Mouse (Mus musculus) liver, embryonic 11.5 days (tissue): ENCODE results near the gene Fitm1. TPM values are rescaled to one million over a fixed set of nuclear protein-coding genes. Genes with fewer than 3 reads are reported as not detected.
A peak's percentile ranks its signal among the peaks of the same experiment; 100 is the strongest.

Experiments
- ATAC-seq: fragments of 200-750 bp; cut with Nextera tagmentation; replicated peaks from 2 replicates; pipeline ENCODE4 v1.8.0; 2017; ENCODE audit warnings: moderate number of reproducible peaks, mild to moderate bottlenecking, moderate TSS enrichment, moderate library complexity; ENCODE audit not compliant: low FRiP score
- DNase-seq: peaks from one replicate; pipeline ENCODE4 v3.0.0-alpha.2; 2017; ENCODE audit warnings: low spot score
- H3K27ac ChIP-seq: fragments of 300-500 bp; sonication (generic); 2 replicates; pipeline ENCODE4 v1.5.1; 2014; ENCODE audit warnings: mild to moderate bottlenecking, low read depth, low read length, control low read depth
- H3K27me3 ChIP-seq: fragments of 300-500 bp; sonication (generic); replicated peaks from 2 replicates; pipeline ENCODE4 v1.6.1; 2014; ENCODE audit warnings: low read length, mixed read lengths; ENCODE audit not compliant: control insufficient read depth, insufficient read depth
- H3K36me3 ChIP-seq: fragments of 300-500 bp; sonication (generic); 2 replicates; pipeline ENCODE4 v1.6.1; 2014; ENCODE audit warnings: mild to moderate bottlenecking, low read length, moderate library complexity, mixed read lengths; ENCODE audit not compliant: control insufficient read depth, insufficient read depth
- H3K4me1 ChIP-seq: fragments of 300-500 bp; sonication (generic); replicated peaks from 2 replicates; pipeline ENCODE4 v1.6.1; 2014; ENCODE audit warnings: low read length, mixed read lengths; ENCODE audit not compliant: control insufficient read depth, insufficient read depth
- H3K4me2 ChIP-seq: fragments of 300-500 bp; sonication (generic); 2 replicates; pipeline ENCODE4 v1.6.1; 2014; ENCODE audit warnings: mild to moderate bottlenecking, control low read depth, moderate library complexity
- H3K4me3 ChIP-seq: fragments of 300-500 bp; sonication (generic); 2 replicates; pipeline ENCODE4 v1.5.1; 2014; ENCODE audit warnings: low read depth, low read length, control low read depth
- H3K9ac ChIP-seq: fragments of 300-500 bp; sonication (generic); 2 replicates; pipeline ENCODE4 v1.6.1; 2014; ENCODE audit warnings: low read depth, low read length, control low read depth
- H3K9me3 ChIP-seq: fragments of 300-500 bp; sonication (generic); 2 replicates; pipeline ENCODE4 v1.6.1; 2016; ENCODE audit warnings: low read length, inconsistent platforms, mixed read lengths; ENCODE audit not compliant: control insufficient read depth
- WGBS: fragments of 180-500 bp; shearing (Covaris S2); extraction: QIAGEN DNeasy Blood & Tissue Kit; methylation state at CpG from one replicate; pipeline ENCODE4 v1.1.7; 2014; 5-methylcytosine and 5-hydroxymethylcytosine counted together
- polyA plus RNA-seq: library from polyadenylated mRNA; unstranded; fragments of >200 nt; fragmentation: Nextera tagmentation; extraction: Ambion mirVana; gene quantifications from 2 replicates; pipeline ENCODE4 v1.2.1, GENCODE M21; 2014

Fitm1 gene
- polyA plus RNA-seq, 1 experiment from 2014 or later, result 2.6 TPM

DNA sequence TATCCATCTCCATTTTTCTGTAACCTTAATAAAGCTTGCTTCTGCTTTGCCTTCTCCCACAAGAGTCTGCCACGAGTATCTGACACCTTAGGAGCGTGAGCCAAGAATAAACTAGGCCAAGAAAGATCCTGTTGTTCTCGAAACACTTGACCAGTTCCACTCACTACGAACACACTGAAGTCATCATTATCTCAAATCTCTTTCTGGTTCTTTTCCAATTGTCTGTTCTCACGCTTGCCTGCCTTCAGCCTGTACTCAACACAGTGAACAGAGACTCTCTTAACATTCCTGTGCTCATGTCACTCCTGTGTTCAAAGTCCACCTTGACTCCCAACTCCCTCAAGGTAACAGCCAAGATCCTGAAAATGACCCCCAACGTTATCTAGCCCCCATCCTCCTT is 37.9 kb downstream of the Fitm1 start:
- no peak for ATAC-seq
- H3K36me3 ChIP-seq, result peaks cover 8% of the 10 kb centered on the region
- H3K27ac ChIP-seq, result peak overlapping the region; percentile 61
- no peak overlapping the region for H3K4me2 ChIP-seq
- DNase-seq, result no peak
- H3K9me3 ChIP-seq, result no peaks in the 10 kb centered on the region
- no peak overlapping the region for H3K4me3 ChIP-seq
- WGBS, result 75% methylated on average over 6 of the region's 6 CpGs
- peaks cover 10% of the 10 kb centered on the region for H3K4me1 ChIP-seq
- no peak overlapping the region for H3K9ac ChIP-seq
- no peaks in the 10 kb centered on the region for H3K27me3 ChIP-seq

DNA sequence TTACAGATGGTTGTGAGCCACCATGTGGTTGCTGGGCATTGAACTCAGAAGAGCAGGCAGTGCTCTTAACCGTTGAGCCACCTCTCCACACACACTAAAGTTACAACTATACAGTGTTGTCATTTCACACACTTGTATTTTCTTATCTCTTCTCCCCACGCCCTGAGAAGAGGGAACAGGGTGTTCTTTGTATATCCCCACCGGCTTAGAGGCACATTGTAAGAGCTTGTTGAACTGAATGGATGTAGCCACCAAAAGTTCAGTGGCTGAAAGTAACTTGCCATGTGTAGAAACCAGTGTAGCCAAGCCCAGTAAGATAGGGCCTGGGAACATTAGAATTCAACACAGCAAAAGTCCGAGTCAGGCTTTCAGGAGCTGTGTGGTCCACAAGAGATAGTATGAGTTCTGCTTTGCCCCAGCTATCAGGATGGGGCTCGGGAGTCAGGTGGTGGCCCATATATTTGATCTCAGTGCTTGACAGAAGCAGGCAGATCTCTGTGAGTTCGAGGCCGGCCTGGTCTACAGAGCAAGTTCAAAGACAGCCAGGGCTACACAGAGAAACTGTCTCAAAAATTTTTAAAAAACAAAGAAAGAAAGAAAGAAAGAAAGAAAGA is 39.3 kb downstream of the Fitm1 start:
- 0 out of 2 replicates have a peak overlapping the region, but pooled peaks have one; percentile 12 for H3K4me2 ChIP-seq

DNA sequence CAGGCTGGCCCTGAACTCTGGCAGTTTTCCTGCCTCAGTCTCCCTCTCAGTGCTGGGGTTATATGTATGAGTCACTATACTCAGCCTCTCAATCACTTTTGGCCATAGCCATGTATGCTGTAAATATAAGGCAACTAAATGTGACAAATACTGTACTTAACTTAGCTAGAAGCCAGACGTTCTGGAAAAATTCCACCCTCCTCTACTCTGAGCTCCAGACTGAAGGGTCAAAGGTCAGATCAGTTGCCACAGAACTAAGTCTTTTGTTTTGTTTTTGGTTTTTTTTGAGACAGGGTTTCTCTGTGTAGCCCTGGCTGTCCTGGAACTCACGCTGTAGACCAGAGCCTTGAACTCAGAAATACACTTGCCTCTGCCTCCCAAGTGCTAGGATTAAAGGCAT is 40.5 kb downstream of the Fitm1 start:
- no peak overlapping the region for H3K4me2 ChIP-seq
- no peak overlapping the region for H3K27ac ChIP-seq
- no peak for DNase-seq
- H3K9ac ChIP-seq, result no peak overlapping the region
- 56% methylated on average over 2 of the region's 2 CpGs for WGBS
- H3K4me3 ChIP-seq, result no peak overlapping the region
- no peak for ATAC-seq
- no peaks in the 10 kb centered on the region for H3K27me3 ChIP-seq
- no peaks in the 10 kb centered on the region for H3K36me3 ChIP-seq
- peaks cover 16% of the 10 kb centered on the region for H3K4me1 ChIP-seq
- no peaks in the 10 kb centered on the region for H3K9me3 ChIP-seq

More for the DNA sequence above, 39.3 kb downstream of the Fitm1 start:
- peak overlapping the region; percentile 92 for H3K27ac ChIP-seq
- H3K9me3 ChIP-seq, result no peaks in the 10 kb centered on the region
- ATAC-seq (peak; percentile 85), DNase-seq (no peak)
- H3K27me3 ChIP-seq, result no peaks in the 10 kb centered on the region
- no peak overlapping the region for H3K4me3 ChIP-seq
- WGBS, result 51% methylated on average over 7 of the region's 7 CpGs
- H3K9ac ChIP-seq, result no peak overlapping the region
- H3K36me3 ChIP-seq, result peaks cover 3% of the 10 kb centered on the region; the same call in 1 of the 2 replicates
- peaks cover 16% of the 10 kb centered on the region for H3K4me1 ChIP-seq

DNA sequence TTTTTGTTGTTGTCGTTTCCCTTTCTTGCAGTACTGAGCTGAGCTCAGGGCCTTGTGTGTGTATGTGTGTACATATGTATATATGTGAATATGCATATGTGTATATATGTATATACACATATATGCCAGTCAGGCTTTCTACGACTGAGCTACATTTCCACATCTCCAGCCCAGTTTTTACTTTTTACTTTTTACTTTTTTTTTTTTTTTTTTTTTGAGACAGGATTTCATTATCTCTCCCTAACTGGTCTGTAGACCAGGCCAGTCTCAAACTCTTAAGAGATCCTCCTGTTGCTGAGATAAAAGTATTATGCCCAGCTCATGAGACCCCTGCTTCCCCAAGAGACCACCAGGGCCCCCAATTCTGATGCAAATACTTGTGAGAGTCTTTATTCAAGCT is 41.4 kb downstream of the Fitm1 start:
- H3K9me3 ChIP-seq, result no peaks in the 10 kb centered on the region
- no peak overlapping the region for H3K4me2 ChIP-seq
- no peaks in the 10 kb centered on the region for H3K27me3 ChIP-seq
- H3K4me1 ChIP-seq, result peaks cover 17% of the 10 kb centered on the region
- 72% methylated on average over 2 of the region's 2 CpGs for WGBS
- ATAC-seq, result no peak
- H3K27ac ChIP-seq, result no peak overlapping the region
- H3K4me3 ChIP-seq, result no peak overlapping the region
- no peak overlapping the region for H3K9ac ChIP-seq
- H3K36me3 ChIP-seq, result no peaks in the 10 kb centered on the region
- no peak for DNase-seq

DNA sequence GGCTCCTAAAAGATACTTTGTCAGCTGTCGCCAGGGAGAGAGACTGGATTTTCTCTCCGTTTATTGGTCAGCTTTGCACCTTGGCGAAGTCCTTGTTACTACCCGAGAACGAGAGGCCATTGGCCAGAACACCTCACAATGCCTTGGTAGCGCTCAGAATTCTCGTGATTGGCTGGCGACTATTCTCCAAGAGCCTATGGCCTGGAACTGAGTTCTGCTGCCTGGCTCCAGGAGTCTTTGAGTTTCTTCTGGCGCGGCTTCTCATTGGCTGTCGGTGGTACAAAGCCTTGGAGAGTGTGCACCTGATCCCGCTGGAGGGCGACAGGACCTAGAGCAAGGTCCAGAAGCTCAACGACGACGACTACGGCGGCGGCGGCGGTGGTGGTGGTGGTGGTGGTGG is 42.4 kb downstream of the Fitm1 start, which contains the start of gene Rec8:
Rec8 (plus strand) TSS at position 216 of the 400 bp plus-strand sequence.
- Histone ChIP-seq H3K27me3 (no peaks in the 10 kb centered on the region), H3K9me3 (no peaks in the 10 kb centered on the region), H3K27ac (no peak within 1 kb of the TSS), H3K4me2 (peak within 1 kb of the TSS; percentile 71), H3K9ac (0 out of 2 replicates have a peak within 1 kb of the TSS, but pooled peaks have one; percentile 27), H3K4me1 (peaks cover 22% of the 10 kb centered on the region), H3K36me3 (0 out of 2 replicates have a peak, but pooled peaks cover 3% of the 10 kb centered on the region), H3K4me3 (peak within 1 kb of the TSS; percentile 32)
- DNase-seq (peak; percentile 54), ATAC-seq (peak; percentile 48)
- WGBS, result 14% methylated on average over 21 of the region's 21 CpGs

DNA sequence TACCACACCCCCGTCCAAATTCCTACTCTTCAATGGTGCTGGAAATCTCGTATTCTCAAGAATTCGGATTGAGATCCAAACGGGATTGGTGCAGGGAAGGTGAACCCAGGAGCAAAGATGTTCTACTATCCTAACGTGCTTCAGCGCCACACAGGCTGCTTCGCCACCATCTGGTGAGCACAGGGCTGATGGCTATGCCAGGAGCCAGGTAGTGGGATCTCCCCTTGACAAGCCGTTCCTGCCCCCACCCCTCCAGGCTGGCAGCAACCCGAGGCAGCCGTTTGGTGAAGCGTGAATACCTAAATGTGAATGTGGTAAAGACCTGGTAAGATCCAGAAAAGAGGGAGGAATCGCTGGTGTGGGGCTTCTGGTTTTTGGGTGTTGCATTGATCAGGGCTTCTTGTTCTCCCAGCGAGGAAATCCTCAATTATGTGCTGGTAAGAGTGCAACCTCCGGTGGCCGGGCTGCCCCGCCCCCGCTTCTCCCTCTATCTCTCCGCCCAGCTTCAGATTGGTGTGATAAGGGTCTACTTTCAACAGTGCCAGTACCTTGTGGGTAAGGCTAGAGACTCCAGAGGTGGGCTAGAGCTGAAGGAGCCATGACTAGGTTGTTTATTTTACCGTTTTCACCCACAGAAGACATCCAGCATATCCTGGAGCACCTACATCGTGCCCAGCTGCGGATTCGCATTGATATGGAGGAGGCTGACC is 43.2 kb downstream of the Fitm1 start:
- peak; percentile 61 for ATAC-seq
- Histone ChIP-seq H3K27me3 (no peaks in the 10 kb centered on the region), H3K9me3 (no peaks in the 10 kb centered on the region), H3K4me3 (peak overlapping the region; percentile 32), H3K27ac (no peak overlapping the region), H3K4me1 (peaks cover 22% of the 10 kb centered on the region), H3K4me2 (peak overlapping the region; percentile 71), H3K36me3 (0 out of 2 replicates have a peak, but pooled peaks cover 3% of the 10 kb centered on the region), H3K9ac (0 out of 2 replicates have a peak overlapping the region, but pooled peaks have one; percentile 27)
- WGBS, result 23% methylated on average over 22 of the region's 22 CpGs
- DNase-seq, result no peak

Other genes with a start within 250 kb of the Fitm1 start
- 58.7 and 59.4 TPM in 2 replicates for gene Dhrs4, start 96.9 kb upstream of the Fitm1 start, polyA plus RNA-seq
- gene Carmil3, start 85.0 kb upstream of the Fitm1 start, polyA plus RNA-seq, result 2.7 and 3.0 TPM in 2 replicates
- 0.16 and 0.49 TPM in 2 replicates for gene Cpne6, start 65.2 kb upstream of the Fitm1 start, polyA plus RNA-seq
- not detected in 2 replicates for gene Nrl, start 50.6 kb upstream of the Fitm1 start, polyA plus RNA-seq
- gene Pck2, start 35.4 kb upstream of the Fitm1 start, polyA plus RNA-seq, result 49.8 and 50.9 TPM in 2 replicates
- 72.1 and 73.6 TPM in 2 replicates for gene Dcaf11, start 15.6 kb upstream of the Fitm1 start, polyA plus RNA-seq
- gene A730061H03Rik, start 15.2 kb upstream of the Fitm1 start, polyA plus RNA-seq, result 2.3 and 3.3 TPM in 2 replicates
- gene Psme1, start 2.5 kb downstream of the Fitm1 start, polyA plus RNA-seq, result 172 and 177 TPM in 2 replicates
- gene Emc9, start 9.7 kb downstream of the Fitm1 start, polyA plus RNA-seq, result 44.5 and 46.2 TPM in 2 replicates
- 256 and 277 TPM in 2 replicates for gene Psme2, start 15.5 kb downstream of the Fitm1 start, polyA plus RNA-seq
- 21.2 and 23.1 TPM in 2 replicates for gene Rnf31, start 16.1 kb downstream of the Fitm1 start, polyA plus RNA-seq
- 11.6 and 13.0 TPM in 2 replicates for gene Irf9, start 28.0 kb downstream of the Fitm1 start, polyA plus RNA-seq
- 2.8 and 5.2 TPM in 2 replicates for gene Rec8, start 42.4 kb downstream of the Fitm1 start, polyA plus RNA-seq
- gene Ipo4, start 60.3 kb downstream of the Fitm1 start, polyA plus RNA-seq, result 90.1 and 92.1 TPM in 2 replicates
- gene Gm49378, start 62.3 kb downstream of the Fitm1 start, polyA plus RNA-seq, result 2.7 and 2.8 TPM in 2 replicates
- 79.8 and 83.8 TPM in 2 replicates for gene Tm9sf1, start 68.2 kb downstream of the Fitm1 start, polyA plus RNA-seq
- 0.47 and 0.49 TPM in 2 replicates for gene Tssk4, start 74.6 kb downstream of the Fitm1 start, polyA plus RNA-seq
- 40.2 and 43.8 TPM in 2 replicates for gene Mdp1, start 84.9 kb downstream of the Fitm1 start, polyA plus RNA-seq
- gene Gmpr2, start 96.3 kb downstream of the Fitm1 start, polyA plus RNA-seq, result 54.9 and 58.0 TPM in 2 replicates
- gene Nedd8, start 96.5 kb downstream of the Fitm1 start, polyA plus RNA-seq, result 489 and 507 TPM in 2 replicates
- 42.3 and 44.9 TPM in 2 replicates for gene Tinf2, start 106.2 kb downstream of the Fitm1 start, polyA plus RNA-seq
- gene Tgm1, start 138.3 kb downstream of the Fitm1 start, polyA plus RNA-seq, result 3.0 and 3.3 TPM in 2 replicates
- gene Rabggta, start 146.6 kb downstream of the Fitm1 start, polyA plus RNA-seq, result 22.8 and 24.0 TPM in 2 replicates
- gene Dhrs1, start 170.1 kb downstream of the Fitm1 start, polyA plus RNA-seq, result 48.8 and 53.9 TPM in 2 replicates
- gene Nop9, start 170.1 kb downstream of the Fitm1 start, polyA plus RNA-seq, result 70.6 and 76.1 TPM in 2 replicates
- 8.9 and 9.1 TPM in 2 replicates for gene Cideb, start 182.8 kb downstream of the Fitm1 start, polyA plus RNA-seq
- gene Ltb4r2, start 185.8 kb downstream of the Fitm1 start, polyA plus RNA-seq, result 1.5 and 1.8 TPM in 2 replicates
- 1.6 and 1.9 TPM in 2 replicates for gene Ltb4r1, start 190.3 kb downstream of the Fitm1 start, polyA plus RNA-seq
- 3.9 and 4.8 TPM in 2 replicates for gene Adcy4, start 208.5 kb downstream of the Fitm1 start, polyA plus RNA-seq
- 51.6 and 52.1 TPM in 2 replicates for gene Ripk3, start 213.2 kb downstream of the Fitm1 start, polyA plus RNA-seq
- gene Nfatc4, start 247.5 kb downstream of the Fitm1 start, polyA plus RNA-seq, result 15.1 and 15.3 TPM in 2 replicates